Mouse (Mus musculus) heart, postnatal 0 days (tissue): ENCODE results near the gene Slc39a3. TPM values are rescaled to one million over a fixed set of nuclear protein-coding genes. Genes with fewer than 3 reads are reported as not detected.
"Not testable (repeated sequence)": the region's sequence is repeated elsewhere in the genome, so short reads cannot be mapped to it uniquely, and the experiment has no call there.

Source experiments
- ATAC-seq: fragments of 200-750 bp; cut with Nextera tagmentation; 2 replicates; pipeline ENCODE4 v1.8.0; 2017; ENCODE audit warnings: low read depth, moderate number of reproducible peaks, moderate library complexity; ENCODE audit not compliant: insufficient read depth
- DNase-seq: peaks from one replicate; pipeline ENCODE4 v3.0.0-alpha.2; 2016; ENCODE audit warnings: low spot score
- H3K27ac ChIP-seq: fragments of 300-500 bp; sonication (generic); 2 replicates; pipeline ENCODE4 v1.5.1; 2014; ENCODE audit warnings: low read depth, mild to moderate bottlenecking
- H3K27me3 ChIP-seq: fragments of 300-500 bp; sonication (generic); 2 replicates; pipeline ENCODE4 v1.6.1; 2014; ENCODE audit warnings: low read length, mixed read lengths; ENCODE audit not compliant: control insufficient read depth, insufficient read depth
- H3K36me3 ChIP-seq: fragments of 300-500 bp; sonication (generic); replicated peaks from 2 replicates; pipeline ENCODE4 v1.6.1; 2014; ENCODE audit warnings: low read length, mixed read lengths; ENCODE audit not compliant: control insufficient read depth, insufficient read depth
- H3K4me1 ChIP-seq: fragments of 300-500 bp; sonication (generic); 2 replicates; pipeline ENCODE4 v1.6.1; 2014; ENCODE audit warnings: antibody characterized with exemption; ENCODE audit not compliant: control insufficient read depth, insufficient read depth
- H3K4me2 ChIP-seq: fragments of 300-500 bp; sonication (generic); 2 replicates; pipeline ENCODE4 v1.6.1; 2014; ENCODE audit warnings: low read depth, mild to moderate bottlenecking, low read length, moderate library complexity
- H3K4me3 ChIP-seq: fragments of 300-500 bp; sonication (generic); 2 replicates; pipeline ENCODE4 v1.5.1; 2014; ENCODE audit warnings: low read depth, low read length
- H3K9ac ChIP-seq: fragments of 300-500 bp; sonication (generic); replicated peaks from 2 replicates; pipeline ENCODE4 v1.6.1; 2014; ENCODE audit warnings: low read depth, low read length, mixed read lengths
- H3K9me3 ChIP-seq: fragments of 300-500 bp; sonication (generic); replicated peaks from 2 replicates; pipeline ENCODE4 v1.6.1; 2016; ENCODE audit warnings: low read length; ENCODE audit not compliant: control insufficient read depth
- CTCF ChIP-seq: IDR thresholded peaks from 2 replicates; pipeline ENCODE4 v1.5.1; 2016; ENCODE audit warnings: antibody characterized with exemption, control low read depth, low read depth
- EP300 ChIP-seq: IDR thresholded peaks from 2 replicates; pipeline ENCODE4 v1.6.1; 2016; ENCODE audit warnings: antibody characterized with exemption, low read depth
- WGBS: fragments of 180-500 bp; shearing (Covaris S2); extraction: QIAGEN DNeasy Blood & Tissue Kit; methylation state at CpG from one replicate; pipeline ENCODE4 v1.1.7; 2014; 5-methylcytosine and 5-hydroxymethylcytosine counted together
- polyA plus RNA-seq: library from polyadenylated mRNA; unstranded; fragments of >200 nt; fragmentation: Nextera tagmentation; extraction: Ambion mirVana; gene quantifications from 2 replicates; pipeline ENCODE4 v1.2.1, GENCODE M21; 2015
- total RNA-seq: library from RNA; depleted of rRNA; stranded (reverse); fragments of >200 nt; gene quantifications from 2 replicates; pipeline ENCODE4 v1.2.3, GENCODE M21; 2014; ENCODE audit warnings: low replicate concordance

Slc39a3 gene
- total and polyA plus RNA-seq, 2 experiments from 2014 or later: 6.3 to 18.7 TPM

GRCm38 (mm10) chr10:81055169-81055568 lies 17.9 kb upstream of the Slc39a3 start:
- Histone ChIP-seq H3K27me3 (no peaks in the 10 kb centered on the region), H3K9ac (no peak overlapping the region), H3K4me3 (no peak overlapping the region), H3K9me3 (no peaks in the 10 kb centered on the region), H3K4me1 (peaks cover 16% of the 10 kb centered on the region), H3K27ac (no peak overlapping the region), H3K4me2 (no peak overlapping the region), H3K36me3 (peaks cover 20% of the 10 kb centered on the region)
- no peak for DNase-seq
- no peak for ATAC-seq
- TF ChIP-seq EP300: no peak
- no peak for TF ChIP-seq CTCF
- 81% methylated on average over 6 of the region's 6 CpGs for WGBS

- Histone ChIP-seq H3K36me3 (peaks cover 45% of the 10 kb centered on the region), H3K4me2 (no peak overlapping the region), H3K4me1 (peaks cover 6% of the 10 kb centered on the region), H3K9ac (no peak overlapping the region), H3K9me3 (no peaks in the 10 kb centered on the region), H3K27ac (no peak overlapping the region), H3K4me3 (no peak overlapping the region), H3K27me3 (no peaks in the 10 kb centered on the region)
- WGBS: 83% methylated on average over 5 of the region's 5 CpGs
- DNase-seq (no peak), ATAC-seq (no peak)
- TF ChIP-seq EP300: no peak
- TF ChIP-seq CTCF: no peak
These were observed 15.4 kb upstream of the Slc39a3 start for GRCm38 (mm10) chr10:81052577-81052976.

GRCm38 (mm10) chr10:81051133-81051532 lies 13.9 kb upstream of the Slc39a3 start:
- no peak for ATAC-seq
- Histone ChIP-seq H3K36me3 (peaks cover 60% of the 10 kb centered on the region), H3K27me3 (no peaks in the 10 kb centered on the region), H3K4me2 (no peak overlapping the region), H3K9ac (no peak overlapping the region), H3K27ac (no peak overlapping the region), H3K4me1 (no peaks in the 10 kb centered on the region), H3K9me3 (no peaks in the 10 kb centered on the region), H3K4me3 (no peak overlapping the region)
- no peak for DNase-seq
- TF ChIP-seq CTCF (no peak), EP300 (no peak)
- 79% methylated on average over 6 of the region's 6 CpGs for WGBS

- DNase-seq (no peak), ATAC-seq (no peak)
- H3K9ac ChIP-seq: no peak overlapping the region
- H3K36me3 ChIP-seq: peaks cover 65% of the 10 kb centered on the region
- TF ChIP-seq CTCF: 0 out of 2 replicates have a peak, but pooled peaks have one; percentile 4
- TF ChIP-seq EP300: no peak
- no peak overlapping the region for H3K27ac ChIP-seq
- H3K27me3 ChIP-seq: no peaks in the 10 kb centered on the region
- H3K4me3 ChIP-seq: no peak overlapping the region
- 94% methylated on average over 4 of the region's 4 CpGs for WGBS
- no peaks in the 10 kb centered on the region for H3K9me3 ChIP-seq
- H3K4me2 ChIP-seq: no peak overlapping the region
- H3K4me1 ChIP-seq: no peaks in the 10 kb centered on the region
These were observed 13.4 kb upstream of the Slc39a3 start for GRCm38 (mm10) chr10:81050645-81051044.

GRCm38 (mm10) chr10:81045246-81045645 lies 8.0 kb upstream of the Slc39a3 start:
- not testable (repeated sequence) for ATAC-seq, DNase-seq, H3K4me3 ChIP-seq, H3K27ac ChIP-seq, H3K27me3 ChIP-seq, H3K4me2 ChIP-seq, H3K9me3 ChIP-seq, H3K9ac ChIP-seq, H3K4me1 ChIP-seq
- peaks cover 71% of the 10 kb centered on the region for H3K36me3 ChIP-seq
- 88% methylated on average over 14 of the region's 14 CpGs for WGBS

- H3K4me3 ChIP-seq: no peak overlapping the region
- H3K4me2 ChIP-seq: no peak overlapping the region
- no peak overlapping the region for H3K27ac ChIP-seq
- no peaks in the 10 kb centered on the region for H3K27me3 ChIP-seq
- DNase-seq (peak; percentile 55), ATAC-seq (no peak)
- TF ChIP-seq CTCF (peak; percentile 86), EP300 (no peak)
- no peaks in the 10 kb centered on the region for H3K9me3 ChIP-seq
- H3K4me1 ChIP-seq: no peaks in the 10 kb centered on the region
- H3K9ac ChIP-seq: no peak overlapping the region
- WGBS: 33% methylated on average over 13 of the region's 13 CpGs
- peaks cover 35% of the 10 kb centered on the region for H3K36me3 ChIP-seq
These were observed 4.4 kb upstream of the Slc39a3 start for GRCm38 (mm10) chr10:81041458-81042175.
